Mouse (Mus musculus) liver, postnatal 0 days (tissue): ENCODE results near the gene Cox20. TPM values are rescaled to one million over a fixed set of nuclear protein-coding genes. Genes with fewer than 3 reads are reported as not detected.

Source experiments
- ATAC-seq: fragments of 200-750 bp; cut with Nextera tagmentation; 2 replicates; pipeline ENCODE4 v1.8.0; 2017; ENCODE audit warnings: mild to moderate bottlenecking, moderate library complexity
- DNase-seq: peaks from one replicate; pipeline ENCODE4 v3.0.0-alpha.2; 2016
- H3K27ac ChIP-seq: fragments of 300-500 bp; sonication (generic); 2 replicates; pipeline ENCODE4 v1.5.1; 2014; ENCODE audit warnings: antibody characterized with exemption, moderate library complexity, mild to moderate bottlenecking, low read depth
- H3K27me3 ChIP-seq: fragments of 300-500 bp; sonication (generic); 2 replicates; pipeline ENCODE4 v1.6.1; 2014; ENCODE audit warnings: low read length, control low read depth, mixed read lengths; ENCODE audit not compliant: insufficient read depth
- H3K36me3 ChIP-seq: fragments of 300-500 bp; sonication (generic); replicated peaks from 2 replicates; pipeline ENCODE4 v1.6.1; 2014; ENCODE audit warnings: mild to moderate bottlenecking, control low read depth, low read length, moderate library complexity, mixed read lengths; ENCODE audit not compliant: insufficient read depth
- H3K4me1 ChIP-seq: fragments of 300-500 bp; sonication (generic); 2 replicates; pipeline ENCODE4 v1.6.1; 2014; ENCODE audit warnings: antibody characterized with exemption, mild to moderate bottlenecking, control low read depth; ENCODE audit not compliant: insufficient read depth
- H3K4me2 ChIP-seq: fragments of 300-500 bp; sonication (generic); 2 replicates; pipeline ENCODE4 v1.6.1; 2014; ENCODE audit warnings: low read depth, mild to moderate bottlenecking, low read length, moderate library complexity, mixed read lengths
- H3K4me3 ChIP-seq: fragments of 300-500 bp; sonication (generic); 2 replicates; pipeline ENCODE4 v1.5.1; 2014; ENCODE audit warnings: low read depth, low read length
- H3K9ac ChIP-seq: fragments of 300-500 bp; sonication (generic); replicated peaks from 2 replicates; pipeline ENCODE4 v1.6.1; 2014; ENCODE audit warnings: mild to moderate bottlenecking, moderate library complexity
- H3K9me3 ChIP-seq: fragments of 300-500 bp; sonication (generic); 2 replicates; pipeline ENCODE4 v1.6.1; 2016; ENCODE audit warnings: mild to moderate bottlenecking, control low read depth, low read length, mixed read lengths
- CTCF ChIP-seq: sonication (generic); IDR thresholded peaks from 2 replicates; pipeline ENCODE4 v1.5.1; 2016; ENCODE audit warnings: antibody characterized with exemption, low read depth
- EP300 ChIP-seq: IDR thresholded peaks from 2 replicates; pipeline ENCODE4 v1.6.1; 2016; ENCODE audit warnings: antibody characterized with exemption, low read depth, mild to moderate bottlenecking
- WGBS: fragments of 180-500 bp; shearing (Covaris S2); extraction: QIAGEN DNeasy Blood & Tissue Kit; methylation state at CpG from one replicate; pipeline ENCODE4 v1.1.7; 2014; ENCODE audit not compliant: insufficient replicate concordance; 5-methylcytosine and 5-hydroxymethylcytosine counted together
- polyA plus RNA-seq: library from polyadenylated mRNA; unstranded; fragments of >200 nt; fragmentation: Nextera tagmentation; extraction: Ambion mirVana; gene quantifications from 2 replicates; pipeline ENCODE4 v1.2.1, GENCODE M21; 2015

The Cox20 gene
- polyA plus RNA-seq, 1 experiment from 2014 or later = 98.3 TPM

DNA sequence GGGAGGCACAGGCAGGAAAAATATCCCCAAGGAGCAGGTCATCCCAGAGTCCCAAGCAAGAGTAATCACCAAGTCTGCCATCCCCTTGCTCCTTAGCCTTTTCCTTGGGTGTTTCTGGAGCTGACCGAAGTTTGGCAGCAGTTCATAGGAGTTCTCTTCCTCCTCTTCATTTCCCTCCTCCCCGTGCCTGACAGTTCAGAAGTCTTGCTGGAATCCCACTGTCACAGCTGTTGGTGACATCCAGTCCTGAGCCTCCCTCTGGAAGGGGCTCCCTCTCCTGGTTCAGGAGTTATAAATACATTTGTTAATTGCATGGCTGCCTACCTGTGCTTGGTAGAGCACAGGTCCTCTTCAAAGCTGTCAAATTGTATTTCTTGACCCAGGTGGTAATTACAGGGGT, 9.4 kb upstream of the Cox20 start:
- Histone ChIP-seq H3K4me2 (no peak overlapping the region), H3K27me3 (no peaks in the 10 kb centered on the region), H3K4me3 (no peak overlapping the region), H3K4me1 (peaks cover 6% of the 10 kb centered on the region), H3K9me3 (no peaks in the 10 kb centered on the region), H3K36me3 (no peaks in the 10 kb centered on the region), H3K9ac (no peak overlapping the region), H3K27ac (no peak overlapping the region)
- WGBS = 61% methylated on average over 2 of the region's 2 CpGs
- DNase-seq = no peak
- no peak for ATAC-seq
- TF ChIP-seq CTCF (no peak), EP300 (no peak)

DNA sequence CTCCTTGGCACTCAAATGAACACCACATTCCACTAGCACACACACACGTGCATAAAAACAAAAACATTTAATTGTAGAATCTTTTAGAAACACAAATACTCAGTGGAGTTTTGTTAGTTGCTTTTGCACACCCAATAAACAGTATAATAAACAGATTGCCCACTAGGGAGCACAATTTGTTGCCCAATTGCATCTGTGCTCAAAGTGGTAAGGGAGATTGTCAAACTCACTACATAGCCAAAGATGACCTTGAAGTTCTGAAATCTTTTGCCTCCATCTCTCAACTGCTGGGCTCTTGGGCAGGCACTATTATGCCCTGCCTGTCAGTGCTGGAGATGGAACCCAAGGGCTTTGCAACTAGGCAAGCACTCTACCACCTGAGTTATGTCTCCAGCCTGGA, 8.8 kb upstream of the Cox20 start:
- Histone ChIP-seq H3K9ac (no peak overlapping the region), H3K9me3 (no peaks in the 10 kb centered on the region), H3K36me3 (no peaks in the 10 kb centered on the region), H3K27ac (no peak overlapping the region), H3K4me2 (no peak overlapping the region), H3K27me3 (no peaks in the 10 kb centered on the region), H3K4me1 (peaks cover 6% of the 10 kb centered on the region), H3K4me3 (no peak overlapping the region)
- peak; percentile 40 for TF ChIP-seq CTCF
- TF ChIP-seq EP300 = no peak
- ATAC-seq (no peak), DNase-seq (no peak)
- WGBS = 75% methylated on average over 1 of the region's 1 CpGs

GRCm38 (mm10) chr1:178313039-178313597, 5.8 kb upstream of the Cox20 start:
- ATAC-seq (no peak), DNase-seq (no peak)
- Histone ChIP-seq H3K27ac (0 out of 2 replicates have a peak overlapping the region, but pooled peaks have one; percentile 12), H3K4me2 (peak overlapping the region; percentile 2; the same call in 1 of the 2 replicates), H3K4me3 (no peak overlapping the region), H3K27me3 (no peaks in the 10 kb centered on the region), H3K9ac (0 out of 2 replicates have a peak overlapping the region, but pooled peaks have one; percentile 13), H3K36me3 (no peaks in the 10 kb centered on the region), H3K4me1 (peaks cover 14% of the 10 kb centered on the region), H3K9me3 (no peaks in the 10 kb centered on the region)
- 53% methylated on average over 1 of the region's 1 CpGs for WGBS
- TF ChIP-seq EP300 (0 out of 2 replicates have a peak, but pooled peaks have one; percentile 29), CTCF (no peak)

DNA sequence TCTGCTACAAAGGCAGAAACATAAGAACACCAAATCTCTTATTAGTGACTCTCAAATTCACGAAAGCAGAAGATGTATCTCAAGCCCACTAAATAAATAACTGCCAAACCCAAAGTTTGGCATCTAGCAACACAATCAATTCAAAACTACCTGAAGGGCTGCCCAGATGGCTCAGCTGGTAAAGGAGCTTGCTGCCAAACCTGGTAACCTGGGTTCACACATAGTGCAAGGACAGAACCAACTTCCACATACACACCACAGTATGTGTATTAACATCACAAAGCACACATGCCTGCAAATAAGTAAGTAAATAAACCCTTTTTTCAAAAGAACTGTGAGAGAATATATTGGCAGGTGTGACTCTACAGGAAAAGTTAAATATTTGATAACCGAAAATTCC, 4.7 kb upstream of the Cox20 start:
- DNase-seq (no peak), ATAC-seq (no peak)
- H3K27ac ChIP-seq = no peak overlapping the region
- 89% methylated on average over 2 of the region's 2 CpGs for WGBS
- H3K36me3 ChIP-seq = no peaks in the 10 kb centered on the region
- TF ChIP-seq EP300 = no peak
- no peak for TF ChIP-seq CTCF
- H3K4me1 ChIP-seq = peaks cover 14% of the 10 kb centered on the region
- no peaks in the 10 kb centered on the region for H3K27me3 ChIP-seq
- no peaks in the 10 kb centered on the region for H3K9me3 ChIP-seq
- H3K4me3 ChIP-seq = no peak overlapping the region
- no peak overlapping the region for H3K4me2 ChIP-seq
- H3K9ac ChIP-seq = no peak overlapping the region

DNA sequence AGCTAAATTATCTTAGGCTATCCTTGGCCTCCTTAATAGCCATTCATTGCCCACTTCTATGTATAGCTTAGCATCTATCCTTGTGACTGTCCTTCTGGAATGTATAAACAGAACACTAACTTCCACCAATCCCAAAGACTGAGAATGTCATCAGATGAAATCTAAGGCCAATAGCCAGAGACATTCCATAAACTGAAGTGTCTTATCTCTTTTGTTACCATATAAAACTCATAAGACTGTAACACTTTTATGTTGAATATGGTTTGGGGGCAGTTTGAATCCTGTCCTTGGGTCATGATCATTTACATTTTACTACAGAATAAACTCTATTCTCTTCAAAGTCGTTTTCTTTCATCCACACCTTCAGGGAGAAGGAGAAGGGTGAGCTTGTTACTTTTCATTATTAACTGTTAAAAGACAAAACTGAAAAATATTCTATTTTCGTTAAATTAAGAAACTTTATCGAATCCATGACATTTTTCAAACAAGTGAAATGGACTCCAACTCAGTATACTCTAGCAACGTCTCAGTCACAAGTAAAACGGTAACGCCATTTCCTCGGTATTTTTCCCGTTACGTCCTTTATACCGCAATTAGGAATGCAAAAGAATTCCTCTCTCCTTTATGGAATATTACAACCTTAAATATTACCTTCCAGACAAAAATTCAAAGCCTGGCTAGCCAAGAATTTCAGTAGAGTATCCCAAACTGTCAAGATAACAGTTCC, 1.5 kb upstream of the Cox20 start:
- Histone ChIP-seq H3K4me3 (peak overlapping the region; percentile 78), H3K27ac (peak overlapping the region; percentile 98), H3K36me3 (peaks cover 17% of the 10 kb centered on the region), H3K4me1 (peaks cover 36% of the 10 kb centered on the region), H3K9ac (peak overlapping the region; percentile 85), H3K4me2 (peak overlapping the region; percentile 70), H3K27me3 (no peaks in the 10 kb centered on the region), H3K9me3 (no peaks in the 10 kb centered on the region)
- no peak for DNase-seq
- TF ChIP-seq EP300 = no peak
- no peak for TF ChIP-seq CTCF
- 26% methylated on average over 10 of the region's 10 CpGs for WGBS
- ATAC-seq = no peak

GRCm38 (mm10) chr1:178318002-178318388, 935 bp upstream of the Cox20 start:
- Histone ChIP-seq H3K27me3 (no peaks in the 10 kb centered on the region), H3K4me3 (peak overlapping the region; percentile 78), H3K4me1 (peaks cover 40% of the 10 kb centered on the region), H3K4me2 (peak overlapping the region; percentile 70), H3K27ac (peak overlapping the region; percentile 98), H3K9me3 (no peaks in the 10 kb centered on the region), H3K36me3 (peaks cover 23% of the 10 kb centered on the region), H3K9ac (peak overlapping the region; percentile 85)
- ATAC-seq (peak; percentile 66), DNase-seq (no peak)
- 0% methylated on average over 17 of the region's 17 CpGs for WGBS
- TF ChIP-seq CTCF = no peak
- peak; percentile 86 for TF ChIP-seq EP300
